Mouse (Mus musculus): ENCODE measurements around the gene Map3k4. TPM values are rescaled to one million over a fixed set of nuclear protein-coding genes. Genes with fewer than 3 reads are reported as not detected.
"Not testable (repeated sequence)": the region's sequence is repeated elsewhere in the genome, so short reads cannot be mapped to it uniquely, and the experiment has no call there.

Gene Map3k4
- polyA plus RNA-seq, 1 experiment from 2014 or later = 36.4 TPM

DNA sequence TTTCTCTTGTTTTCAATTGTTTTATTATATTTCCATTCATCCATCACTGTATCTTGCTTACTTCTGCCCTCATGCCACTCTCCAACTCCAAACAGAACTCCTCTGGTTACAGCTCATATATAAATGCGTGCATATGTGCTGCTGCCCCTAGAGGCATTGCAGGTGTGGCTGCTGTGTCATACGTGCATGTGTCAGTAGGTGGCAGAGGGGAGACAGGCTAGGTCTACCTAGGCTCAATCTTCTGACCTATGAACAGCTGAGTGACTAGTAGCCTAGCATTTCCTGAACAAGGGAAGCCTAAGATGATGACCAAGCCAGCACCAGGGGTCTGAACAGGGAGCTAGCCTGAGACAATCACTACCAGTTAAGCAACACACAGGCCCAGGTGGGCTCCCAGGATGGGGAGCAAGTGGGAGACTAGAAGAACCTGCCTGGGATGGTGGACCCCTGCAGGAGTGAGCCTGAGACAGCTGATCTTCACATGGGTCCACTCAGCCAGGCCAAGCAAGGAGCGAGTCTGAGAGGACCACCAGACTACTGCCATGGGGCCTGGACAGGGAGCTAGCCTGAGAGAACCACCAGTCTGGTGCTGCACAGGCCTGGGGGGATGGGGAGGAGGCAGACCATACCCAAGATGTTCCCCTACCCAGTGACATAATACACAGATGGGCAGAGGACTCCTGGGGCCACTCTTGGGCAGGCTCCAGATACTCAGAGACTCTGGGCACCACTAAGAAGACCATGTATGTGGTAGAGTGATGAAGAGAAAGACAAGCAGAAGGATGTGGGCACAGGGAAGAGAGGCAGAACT lies 17.5 kb downstream of the Map3k4 start:
- H3K4me2 ChIP-seq = no peak overlapping the region
- H3K9ac ChIP-seq (replicated peaks) = no peak overlapping the region
- peaks cover 43% of the 10 kb centered on the region for H3K4me1 ChIP-seq
- no peaks in the 10 kb centered on the region for H3K36me3 ChIP-seq
- H3K4me3 ChIP-seq (replicated peaks) = no peak overlapping the region
- peak; percentile 33 for ATAC-seq (ENCODE audit: low FRiP score)
- H3K27me3 ChIP-seq (replicated peaks) = no peaks in the 10 kb centered on the region
- 48% methylated on average over 3 of the region's 3 CpGs for WGBS
- no peaks in the 10 kb centered on the region for H3K9me3 ChIP-seq (replicated peaks)
- H3K27ac ChIP-seq (replicated peaks) = no peak overlapping the region

GRCm38 (mm10) chr17:12300127-12300675 lies 18.4 kb downstream of the Map3k4 start:
- 47% methylated on average over 14 of the region's 14 CpGs for WGBS

DNA sequence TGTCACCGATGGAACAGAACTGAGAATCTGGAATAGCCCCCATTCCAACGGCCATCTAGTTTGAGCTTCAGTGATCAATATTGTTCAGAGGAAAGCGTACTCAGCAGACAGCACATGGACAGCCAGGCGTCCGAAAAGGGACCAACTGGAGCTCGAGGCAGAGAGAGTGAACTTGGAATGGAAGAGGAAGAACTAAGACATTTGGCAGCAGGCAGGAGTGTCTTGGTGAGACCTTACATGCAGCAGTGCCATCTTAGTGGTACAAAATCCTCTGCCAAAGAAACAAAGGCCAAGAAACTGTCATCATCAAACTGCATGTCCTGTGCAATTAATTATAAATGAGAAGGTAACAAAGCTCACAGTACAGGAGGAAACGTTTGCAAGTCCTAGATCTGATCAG lies 19.2 kb downstream of the Map3k4 start:
- Histone ChIP-seq H3K4me2 (no peak overlapping the region), H3K27me3 (replicated peaks) (no peaks in the 10 kb centered on the region), H3K4me1 (peaks cover 27% of the 10 kb centered on the region), H3K4me3 (replicated peaks) (no peak overlapping the region), H3K27ac (replicated peaks) (no peak overlapping the region), H3K36me3 (no peaks in the 10 kb centered on the region), H3K9me3 (replicated peaks) (no peaks in the 10 kb centered on the region), H3K9ac (replicated peaks) (no peak overlapping the region)
- ATAC-seq (ENCODE audit: low FRiP score) = no peak
- 87% methylated on average over 7 of the region's 7 CpGs for WGBS

More at GRCm38 (mm10) chr17:12300127-12300675, 18.4 kb downstream of the Map3k4 start:
- no peak overlapping the region for H3K9ac ChIP-seq (replicated peaks)
- no peaks in the 10 kb centered on the region for H3K9me3 ChIP-seq (replicated peaks)
- no peak overlapping the region for H3K4me2 ChIP-seq
- no peaks in the 10 kb centered on the region for H3K27me3 ChIP-seq (replicated peaks)
- ATAC-seq (ENCODE audit: low FRiP score) = no peak
- no peak overlapping the region for H3K27ac ChIP-seq (replicated peaks)
- peaks cover 35% of the 10 kb centered on the region for H3K4me1 ChIP-seq
- no peak overlapping the region for H3K4me3 ChIP-seq (replicated peaks)
- H3K36me3 ChIP-seq = no peaks in the 10 kb centered on the region

DNA sequence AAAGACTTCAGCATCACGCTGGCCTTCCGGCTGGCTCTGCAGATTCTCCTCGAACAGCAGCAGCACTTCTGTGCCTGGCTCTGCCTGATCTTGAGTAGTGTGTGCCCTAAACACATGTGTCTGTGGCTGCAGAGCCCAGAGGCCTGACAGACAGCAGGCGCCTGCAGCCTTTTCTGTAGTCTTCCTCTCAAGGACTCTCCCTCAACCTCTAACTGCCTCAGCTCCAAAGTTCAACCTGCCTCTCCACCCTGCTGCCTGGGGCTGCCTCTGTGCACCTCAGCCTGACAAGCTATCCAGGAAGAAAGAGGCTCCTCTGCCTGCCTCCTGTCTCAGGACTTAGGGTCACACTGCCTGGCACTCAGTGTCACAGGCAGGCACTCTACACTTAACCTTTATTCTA lies 20.6 kb downstream of the Map3k4 start:
- H3K4me2 ChIP-seq = no peak overlapping the region
- WGBS = 83% methylated on average over 4 of the region's 4 CpGs
- H3K36me3 ChIP-seq = no peaks in the 10 kb centered on the region
- H3K4me3 ChIP-seq (replicated peaks) = no peak overlapping the region
- no peaks in the 10 kb centered on the region for H3K27me3 ChIP-seq (replicated peaks)
- no peak for ATAC-seq (ENCODE audit: low FRiP score)
- no peak overlapping the region for H3K9ac ChIP-seq (replicated peaks)
- H3K4me1 ChIP-seq = peaks cover 37% of the 10 kb centered on the region
- no peak overlapping the region for H3K27ac ChIP-seq (replicated peaks)
- H3K9me3 ChIP-seq (replicated peaks) = no peaks in the 10 kb centered on the region

GRCm38 (mm10) chr17:12297292-12297691 lies 21.3 kb downstream of the Map3k4 start:
- H3K9ac ChIP-seq (replicated peaks) = no peak overlapping the region
- 75% methylated on average over 7 of the region's 7 CpGs for WGBS
- H3K36me3 ChIP-seq = no peaks in the 10 kb centered on the region
- no peak for ATAC-seq (ENCODE audit: low FRiP score)
- no peaks in the 10 kb centered on the region for H3K27me3 ChIP-seq (replicated peaks)
- H3K4me1 ChIP-seq = peaks cover 44% of the 10 kb centered on the region
- H3K4me2 ChIP-seq = no peak overlapping the region
- no peak overlapping the region; the same call in 1 of the 2 replicates for H3K27ac ChIP-seq (replicated peaks)
- no peak overlapping the region for H3K4me3 ChIP-seq (replicated peaks)
- H3K9me3 ChIP-seq (replicated peaks) = no peaks in the 10 kb centered on the region

GRCm38 (mm10) chr17:12295926-12296325 lies 22.7 kb downstream of the Map3k4 start:
- not testable (repeated sequence) for H3K27me3 ChIP-seq (replicated peaks); H3K9ac ChIP-seq (replicated peaks); H3K27ac ChIP-seq (replicated peaks); H3K36me3 ChIP-seq; H3K4me2 ChIP-seq; H3K9me3 ChIP-seq (replicated peaks); H3K4me3 ChIP-seq (replicated peaks); ATAC-seq (ENCODE audit: low FRiP score)
- peaks cover 52% of the 10 kb centered on the region for H3K4me1 ChIP-seq
- 90% methylated on average over 5 of the region's 5 CpGs for WGBS

- Histone ChIP-seq H3K4me2 (no peak overlapping the region), H3K4me3 (replicated peaks) (no peak overlapping the region), H3K27ac (replicated peaks) (no peak overlapping the region), H3K27me3 (replicated peaks) (no peaks in the 10 kb centered on the region), H3K9ac (replicated peaks) (no peak overlapping the region), H3K9me3 (replicated peaks) (no peaks in the 10 kb centered on the region), H3K36me3 (no peaks in the 10 kb centered on the region), H3K4me1 (peaks cover 53% of the 10 kb centered on the region)
- 87% methylated on average over 7 of the region's 7 CpGs for WGBS
- no peak for ATAC-seq (ENCODE audit: low FRiP score)
These were observed 24.2 kb downstream of the Map3k4 start for GRCm38 (mm10) chr17:12294424-12294823.

DNA sequence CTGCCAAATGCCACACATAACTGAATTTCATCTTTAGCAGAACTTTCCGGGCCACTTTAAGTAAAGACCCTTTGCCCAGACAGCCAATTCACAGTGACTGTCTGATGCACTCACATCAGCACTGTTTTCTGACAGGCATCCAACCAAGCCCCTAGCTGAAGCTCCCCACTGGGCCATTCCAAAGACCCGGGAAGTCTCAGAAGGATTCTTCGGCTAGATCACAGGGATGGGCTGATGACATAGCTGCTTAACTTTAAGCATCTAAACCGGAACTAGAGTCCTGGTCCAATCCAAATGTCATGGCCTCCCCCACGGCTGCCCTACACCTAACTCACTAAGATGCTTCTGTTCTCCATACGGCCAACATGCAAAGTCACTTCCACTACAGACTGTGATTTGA lies 25.0 kb downstream of the Map3k4 start:
- H3K9ac ChIP-seq (replicated peaks) = 0 out of 2 replicates have a peak overlapping the region, but pooled peaks have one; percentile 0
- no peaks in the 10 kb centered on the region for H3K27me3 ChIP-seq (replicated peaks)
- no peaks in the 10 kb centered on the region for H3K36me3 ChIP-seq
- H3K4me3 ChIP-seq (replicated peaks) = no peak overlapping the region
- no peak overlapping the region for H3K4me2 ChIP-seq
- 46% methylated on average over 6 of the region's 6 CpGs for WGBS
- no peaks in the 10 kb centered on the region for H3K9me3 ChIP-seq (replicated peaks)
- ATAC-seq (ENCODE audit: low FRiP score) = no peak
- H3K4me1 ChIP-seq = peaks cover 51% of the 10 kb centered on the region
- no peak overlapping the region; the same call in 1 of the 2 replicates for H3K27ac ChIP-seq (replicated peaks)

DNA sequence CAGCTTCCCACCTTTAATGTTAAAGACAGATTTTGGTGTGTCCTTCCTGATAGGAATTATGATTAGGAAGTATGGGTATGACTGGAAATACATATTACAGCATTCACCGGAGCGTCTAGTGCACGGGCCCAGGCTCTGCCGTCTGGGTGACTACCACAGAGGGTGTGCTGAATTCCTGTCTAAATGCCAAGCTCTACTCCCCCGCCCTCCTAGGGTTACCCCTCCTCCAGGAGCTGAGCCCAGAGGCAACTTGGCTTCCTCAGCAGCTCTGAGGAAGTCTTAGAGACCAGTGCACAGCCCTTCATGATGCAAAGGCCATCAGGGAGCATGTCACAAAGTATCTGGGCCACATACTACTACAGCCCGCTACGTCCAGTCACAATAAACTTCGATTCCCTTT lies 25.7 kb downstream of the Map3k4 start:
- H3K27me3 ChIP-seq (replicated peaks) = no peaks in the 10 kb centered on the region
- no peak for ATAC-seq (ENCODE audit: low FRiP score)
- H3K9ac ChIP-seq (replicated peaks) = no peak overlapping the region
- no peak overlapping the region for H3K4me3 ChIP-seq (replicated peaks)
- no peaks in the 10 kb centered on the region for H3K9me3 ChIP-seq (replicated peaks)
- 0 out of 2 replicates have a peak overlapping the region, but pooled peaks have one; percentile 33 for H3K27ac ChIP-seq (replicated peaks)
- 68% methylated on average over 8 of the region's 8 CpGs for WGBS
- no peaks in the 10 kb centered on the region for H3K36me3 ChIP-seq
- peaks cover 50% of the 10 kb centered on the region for H3K4me1 ChIP-seq
- no peak overlapping the region for H3K4me2 ChIP-seq

DNA sequence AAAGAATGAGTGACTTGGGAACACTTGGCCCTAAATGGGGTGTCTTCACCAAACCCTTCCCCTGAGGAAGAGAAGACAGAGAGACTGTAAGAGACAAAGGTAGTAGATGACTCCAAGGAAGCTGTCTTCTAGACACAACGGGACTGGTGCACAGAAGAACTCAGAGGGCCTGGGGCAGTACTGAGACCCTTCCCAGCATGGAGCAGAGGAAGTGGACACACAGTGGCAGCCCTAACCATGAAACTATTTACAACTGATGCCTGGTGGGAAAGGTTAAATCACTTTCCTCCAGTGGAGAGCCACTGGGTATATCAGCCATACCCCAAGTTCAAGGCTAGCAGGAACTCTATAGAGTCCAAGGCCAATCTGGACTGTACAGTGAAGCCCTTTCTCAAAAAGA lies 26.2 kb downstream of the Map3k4 start:
- Histone ChIP-seq H3K36me3 (no peaks in the 10 kb centered on the region), H3K4me3 (replicated peaks) (no peak overlapping the region), H3K4me2 (no peak overlapping the region), H3K9ac (replicated peaks) (no peak overlapping the region), H3K27me3 (replicated peaks) (no peaks in the 10 kb centered on the region), H3K4me1 (peaks cover 48% of the 10 kb centered on the region), H3K9me3 (replicated peaks) (no peaks in the 10 kb centered on the region), H3K27ac (replicated peaks) (no peak overlapping the region)
- no peak for ATAC-seq (ENCODE audit: low FRiP score)
- 88% methylated on average over 1 of the region's 1 CpGs for WGBS

DNA sequence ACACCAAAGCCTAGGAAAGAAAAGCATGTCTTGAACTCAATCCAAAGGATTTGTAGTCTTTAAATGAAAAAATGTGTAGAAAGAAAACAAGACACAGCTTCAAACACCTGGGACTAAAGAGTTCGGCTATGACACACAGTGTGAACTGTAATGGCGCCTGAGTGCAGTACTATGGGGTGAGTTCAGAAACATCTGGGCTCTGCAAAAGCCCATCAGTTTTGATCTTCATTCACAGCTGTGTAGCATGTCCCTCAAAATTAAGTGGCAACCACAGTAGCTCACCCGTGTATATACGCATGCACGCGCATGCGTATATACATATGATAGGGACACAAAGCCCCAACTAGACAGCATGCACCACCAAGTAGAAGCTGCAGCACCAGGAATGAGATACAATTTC lies 27.4 kb downstream of the Map3k4 start:
- Histone ChIP-seq H3K4me2 (peak overlapping the region; percentile 11; the same call in 1 of the 2 replicates), H3K9ac (replicated peaks) (no peak overlapping the region), H3K36me3 (no peaks in the 10 kb centered on the region), H3K4me1 (peaks cover 42% of the 10 kb centered on the region), H3K9me3 (replicated peaks) (no peaks in the 10 kb centered on the region), H3K27me3 (replicated peaks) (no peaks in the 10 kb centered on the region), H3K4me3 (replicated peaks) (no peak overlapping the region), H3K27ac (replicated peaks) (peak overlapping the region; percentile 70)
- 81% methylated on average over 7 of the region's 7 CpGs for WGBS
- ATAC-seq (ENCODE audit: low FRiP score) = no peak; the same call in 1 of the 2 replicates

DNA sequence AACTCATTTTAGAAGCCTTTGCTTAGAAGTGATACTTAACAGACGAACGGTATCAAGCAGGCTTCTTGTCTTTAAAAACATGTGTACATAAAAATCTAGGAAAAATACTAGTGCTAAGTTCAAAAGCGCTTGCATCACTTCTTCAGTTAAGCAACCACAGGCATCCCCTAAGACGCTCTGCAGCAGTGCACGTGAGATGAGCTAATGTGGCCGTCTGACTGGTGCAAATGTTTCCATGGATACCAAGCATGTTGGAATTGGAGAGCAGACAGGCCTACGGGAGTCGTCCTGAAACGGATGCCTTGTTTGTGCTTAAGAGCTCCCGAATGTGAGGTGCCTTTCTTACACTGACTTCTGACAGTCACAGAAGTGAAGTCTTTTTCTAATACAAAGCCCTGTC lies 27.9 kb downstream of the Map3k4 start:
- Histone ChIP-seq H3K4me3 (replicated peaks) (no peak overlapping the region), H3K4me1 (peaks cover 42% of the 10 kb centered on the region), H3K36me3 (no peaks in the 10 kb centered on the region), H3K9ac (replicated peaks) (no peak overlapping the region), H3K9me3 (replicated peaks) (no peaks in the 10 kb centered on the region), H3K27me3 (replicated peaks) (no peaks in the 10 kb centered on the region), H3K4me2 (peak overlapping the region; percentile 11; the same call in 1 of the 2 replicates), H3K27ac (replicated peaks) (peak overlapping the region; percentile 70)
- WGBS = 22% methylated on average over 10 of the region's 10 CpGs
- ATAC-seq (ENCODE audit: low FRiP score) = peak; percentile 93
